Mouse (Mus musculus) layer of hippocampus, adult 2 months (tissue): ENCODE data around the gene Lbp. TPM values are rescaled to one million over a fixed set of nuclear protein-coding genes. Genes with fewer than 3 reads are reported as not detected.

Experiments used
- DNase-seq, 2 experiments: peaks; one replicate each; pipeline ENCODE4 v3.0.0; 2022; ENCODE audit warnings: low spot score in 2 of 2
- H3K27ac ChIP-seq: fragments of 200-600 bp; 2 replicates; pipeline ENCODE4 v1.8.1; 2022
- H3K4me3 ChIP-seq: fragments of 200-600 bp; 2 replicates; pipeline ENCODE4 v1.8.1; 2022; ENCODE audit warnings: mild to moderate bottlenecking
- CTCF ChIP-seq: fragments of 200-600 bp; conservative IDR thresholded peaks from 2 replicates; pipeline ENCODE4 v1.8.1; 2022; ENCODE audit warnings: antibody characterized with exemption, mild to moderate bottlenecking, moderate library complexity
- long read RNA-seq, 2 experiments: library from polyadenylated mRNA; stranded (forward); transcript quantifications; one replicate each; pipeline ENCODE4 v2.0.0; 2021; ENCODE audit warnings: borderline mapping rate in 2 of 2
- total RNA-seq, 2 experiments: library from RNA; stranded (reverse); gene quantifications; 2 replicates each; pipeline ENCODE4 v1.2.3; 2021

The Lbp gene
- 1 to 10 TPM; 1.4 to 1.8 TPM for total RNA-seq
- long read RNA-seq, experiment 1 = 0 reads
- long read RNA-seq, experiment 2 = 0 reads

DNA sequence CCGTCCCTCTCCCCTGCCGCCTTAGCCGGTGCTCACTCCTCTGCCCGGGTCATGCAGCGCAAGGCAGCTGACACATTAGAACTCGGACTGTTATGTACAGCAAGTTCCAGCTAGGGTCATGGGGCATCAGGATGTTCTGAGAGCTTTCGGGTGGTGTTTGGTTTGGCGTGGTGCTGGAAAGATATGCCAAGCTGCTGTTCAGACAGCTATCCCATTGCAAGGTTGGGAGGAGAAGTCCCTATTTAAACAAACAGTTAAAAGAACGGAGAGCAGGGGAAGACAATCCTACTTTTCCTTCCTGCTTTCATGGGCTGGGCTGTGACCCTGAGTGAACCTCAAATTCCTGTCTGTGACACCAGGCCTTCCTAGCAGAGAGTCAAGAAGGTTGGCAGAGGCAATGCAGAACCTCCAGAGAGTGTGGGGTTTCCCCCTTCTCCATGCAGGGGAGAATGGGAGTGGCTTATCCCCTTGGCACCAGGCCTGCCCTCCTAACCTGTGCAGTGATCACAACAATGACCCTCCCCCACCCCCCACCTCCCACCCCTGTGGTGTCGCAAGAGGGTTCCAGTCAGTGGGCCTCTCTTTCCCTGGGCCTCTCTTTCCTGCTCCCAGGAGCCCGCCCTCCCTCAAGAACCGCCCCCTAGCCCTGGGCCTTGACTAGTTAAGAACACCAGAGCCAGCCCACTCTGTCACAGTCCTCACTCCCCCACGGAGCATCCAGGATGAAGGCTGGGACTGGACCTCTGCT lies at the start of gene Lbp:
Gene Lbp, plus strand, starts transcription at position 546 of the 748 bp plus-strand sequence.
- no peak within 1 kb of the TSS for H3K27ac ChIP-seq
- TF ChIP-seq CTCF = no peak
- no peak within 1 kb of the TSS for H3K4me3 ChIP-seq
- no peak for DNase-seq

DNA sequence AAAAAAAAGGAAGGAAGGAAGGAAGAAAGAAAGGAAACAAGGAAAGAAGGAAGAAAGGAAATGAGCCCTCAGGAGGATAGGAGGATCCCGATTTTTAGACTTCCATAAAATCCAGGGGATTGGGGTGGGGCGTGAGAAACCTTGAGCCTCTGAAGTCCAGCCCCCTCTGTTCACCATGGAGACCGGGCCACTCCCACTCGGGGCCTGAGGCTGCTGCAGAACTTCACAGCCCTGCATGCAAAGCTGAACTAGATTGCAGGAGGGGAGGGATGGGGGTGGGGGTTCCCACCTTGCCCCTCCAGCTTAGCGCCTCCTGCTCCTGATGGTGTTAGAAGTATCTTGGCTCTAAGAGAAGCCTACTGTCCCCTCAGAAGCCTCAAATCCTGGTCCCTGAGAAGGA lies 49.4 kb upstream of the Lbp start:
- TF ChIP-seq CTCF = no peak
- no peak for DNase-seq
- no peak overlapping the region for H3K27ac ChIP-seq
- no peak overlapping the region for H3K4me3 ChIP-seq

DNA sequence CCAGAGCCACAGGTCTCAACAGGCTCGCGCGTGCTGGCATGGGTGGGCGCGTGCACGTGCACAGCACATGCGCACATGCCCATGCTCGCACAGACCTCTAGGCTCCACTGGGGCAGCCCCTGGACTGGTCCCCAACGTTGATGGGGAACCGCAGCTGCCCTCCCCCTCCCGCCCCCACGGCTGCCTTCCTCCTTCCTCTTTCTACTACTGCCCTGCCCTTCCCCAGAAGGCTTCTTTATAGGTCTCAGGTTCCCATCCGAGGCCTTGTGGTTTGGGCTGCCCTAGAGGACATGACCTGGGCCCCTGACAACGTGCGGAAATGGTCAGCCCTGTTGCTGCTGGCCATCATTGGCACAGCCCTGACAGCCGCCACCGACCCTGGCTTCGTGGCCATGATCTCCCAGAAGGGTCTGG lies 48.3 kb upstream of the Lbp start, which contains the start of gene Bpi:
Gene Bpi, plus strand, starts transcription at position 90 of the 414 bp plus-strand sequence.
- Histone ChIP-seq H3K4me3 (no peak within 1 kb of the TSS), H3K27ac (no peak within 1 kb of the TSS)
- no peak for DNase-seq
- no peak for TF ChIP-seq CTCF

DNA sequence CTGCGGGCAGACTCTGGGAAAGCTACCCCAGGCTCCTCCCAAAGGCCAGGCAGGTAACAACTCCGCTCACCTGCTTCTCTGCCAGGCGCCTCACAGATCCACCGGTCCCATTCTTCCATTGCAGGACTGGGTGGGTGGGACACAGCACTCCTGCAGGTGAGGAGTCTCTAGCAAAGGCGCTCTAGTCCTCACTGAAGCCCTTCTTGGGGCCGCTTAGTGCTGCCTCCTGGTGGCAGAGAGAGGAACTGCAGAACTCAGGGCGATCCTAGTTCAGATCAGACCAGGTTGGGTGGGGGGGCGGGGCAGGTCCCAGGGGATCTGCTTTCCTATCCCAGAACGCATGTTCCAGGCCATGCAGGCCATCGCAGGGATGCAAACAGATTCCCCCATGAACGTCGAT lies 47.5 kb upstream of the Lbp start:
- Histone ChIP-seq H3K4me3 (no peak overlapping the region), H3K27ac (no peak overlapping the region)
- TF ChIP-seq CTCF = peak; percentile 81
- DNase-seq = peak; percentile 16 to 67

DNA sequence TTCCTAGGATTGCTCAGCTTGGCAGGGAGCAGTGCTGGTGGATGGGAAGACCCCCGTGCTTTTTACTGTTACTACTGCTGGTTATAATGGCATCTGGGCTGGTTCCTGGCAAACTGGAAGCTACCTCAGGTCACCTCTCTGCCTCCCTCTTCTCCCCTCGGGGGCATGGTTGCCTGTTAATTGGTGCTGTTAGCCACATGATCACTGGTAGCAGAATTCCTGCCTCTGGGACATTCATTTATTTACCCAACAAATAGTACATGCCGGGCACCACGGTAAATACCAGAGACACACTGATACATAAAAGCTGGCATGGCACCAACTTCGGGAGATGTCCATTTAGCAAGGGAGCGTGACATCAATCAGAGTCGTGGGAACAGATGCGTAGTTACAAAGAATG lies 46.8 kb upstream of the Lbp start:
- no peak for TF ChIP-seq CTCF
- no peak overlapping the region for H3K4me3 ChIP-seq
- H3K27ac ChIP-seq = no peak overlapping the region
- DNase-seq = no peak

DNA sequence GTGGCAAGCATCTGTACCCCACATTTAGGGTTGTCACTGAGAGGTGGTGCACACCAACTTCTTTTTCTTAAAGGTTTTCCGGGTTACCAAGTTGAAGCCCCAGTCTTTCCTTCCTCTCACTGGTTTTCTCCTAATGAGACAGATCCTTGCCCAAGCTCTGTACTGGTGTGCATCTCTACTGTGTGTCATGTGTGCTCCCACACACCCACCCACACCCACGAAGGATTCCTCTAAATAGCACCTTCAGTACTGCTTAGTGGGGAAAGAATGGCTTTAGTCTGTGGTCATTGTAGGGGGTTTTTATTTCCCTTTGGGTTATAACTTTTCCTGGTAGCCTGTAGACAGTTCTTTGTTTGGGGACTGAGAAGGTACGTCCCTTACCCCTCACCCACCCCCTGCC lies 41.4 kb upstream of the Lbp start:
- Histone ChIP-seq H3K4me3 (no peak overlapping the region), H3K27ac (no peak overlapping the region)
- no peak for DNase-seq
- no peak for TF ChIP-seq CTCF

DNA sequence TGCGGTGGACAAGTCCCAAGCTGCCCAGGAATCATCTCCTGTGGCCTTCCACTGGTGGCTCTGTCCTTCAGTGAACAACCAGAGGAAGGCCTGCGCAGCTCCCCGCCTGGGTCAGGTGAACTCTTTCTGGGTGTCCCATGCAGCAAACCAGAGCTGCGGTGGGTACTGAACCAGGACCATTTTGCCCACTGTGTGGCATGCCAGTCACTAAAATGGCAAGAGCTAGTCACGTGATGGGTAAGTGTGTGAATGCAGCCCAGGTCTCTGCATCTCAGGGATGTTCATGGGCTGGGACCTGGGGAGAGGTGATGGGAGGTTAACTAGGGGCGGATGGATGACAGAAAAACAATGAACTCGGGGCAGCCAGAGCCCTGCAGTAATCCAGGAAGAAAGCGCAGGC lies 36.3 kb upstream of the Lbp start:
- H3K27ac ChIP-seq = no peak overlapping the region
- no peak for TF ChIP-seq CTCF
- no peak overlapping the region for H3K4me3 ChIP-seq
- DNase-seq = no peak

DNA sequence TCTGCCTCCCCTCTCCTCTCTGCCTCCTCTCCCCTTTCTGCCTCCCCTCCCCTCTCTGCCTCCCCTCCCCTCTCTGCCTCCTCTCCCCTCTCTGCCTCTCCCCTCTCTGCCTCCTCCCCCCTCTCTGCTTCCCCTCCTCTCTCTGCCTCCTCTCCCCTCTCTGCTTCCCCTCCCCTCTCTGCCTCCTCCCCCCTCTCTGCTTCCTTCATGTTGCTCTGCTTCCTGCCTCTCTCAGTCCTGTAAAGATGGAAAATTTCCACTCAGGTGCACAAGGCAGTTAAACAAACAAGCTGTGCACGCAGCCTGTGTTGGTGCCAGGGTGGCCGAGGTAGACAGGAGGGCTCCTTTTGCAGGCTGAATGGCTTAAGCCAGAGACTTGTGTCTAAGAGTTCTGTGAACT lies 32.6 kb upstream of the Lbp start:
- no peak for TF ChIP-seq CTCF
- Histone ChIP-seq H3K4me3 (no peak overlapping the region), H3K27ac (no peak overlapping the region)
- DNase-seq = no peak

DNA sequence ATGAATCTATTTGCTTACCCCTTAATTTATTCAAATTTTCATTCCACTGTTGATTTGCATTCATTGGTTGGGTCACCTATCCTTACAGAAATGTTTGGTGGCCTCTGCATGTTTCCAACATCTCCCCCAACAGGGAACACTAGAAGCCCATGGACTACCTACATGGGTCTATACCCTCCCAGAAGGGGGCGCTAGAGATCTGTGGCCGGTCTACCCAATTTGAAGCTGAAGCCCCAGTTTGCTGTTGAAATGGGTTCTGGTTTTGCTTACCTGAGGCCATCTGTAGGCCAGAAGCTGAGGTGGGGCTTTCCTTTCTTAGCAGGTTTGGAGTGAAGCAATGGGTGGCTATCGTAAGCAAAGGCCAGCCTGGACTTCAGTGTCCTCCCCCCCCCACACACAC lies 30.9 kb upstream of the Lbp start:
- H3K4me3 ChIP-seq = no peak overlapping the region
- DNase-seq = no peak
- H3K27ac ChIP-seq = no peak overlapping the region
- TF ChIP-seq CTCF = peak; percentile 55

DNA sequence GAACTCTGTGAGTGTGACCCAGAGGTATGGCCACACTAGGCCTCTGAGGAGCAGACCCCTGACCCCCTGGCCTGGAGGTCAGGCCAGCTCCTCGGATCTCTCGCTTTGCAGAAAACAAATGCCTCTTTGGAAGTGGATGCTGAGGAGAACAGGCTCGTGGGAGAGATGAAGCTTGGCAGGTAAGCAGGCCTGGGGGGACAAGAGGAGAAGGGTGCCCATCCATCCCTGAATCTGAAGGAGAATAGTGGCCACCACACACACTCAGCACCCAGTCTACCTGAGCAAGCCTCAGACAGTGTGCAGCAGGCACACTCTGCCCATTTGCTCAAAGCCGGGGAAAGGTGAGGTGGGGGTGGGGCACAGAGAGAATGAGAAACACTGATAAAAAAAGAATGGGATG lies 30.5 kb upstream of the Lbp start:
- TF ChIP-seq CTCF = no peak
- H3K4me3 ChIP-seq = no peak overlapping the region
- no peak for DNase-seq

DNA sequence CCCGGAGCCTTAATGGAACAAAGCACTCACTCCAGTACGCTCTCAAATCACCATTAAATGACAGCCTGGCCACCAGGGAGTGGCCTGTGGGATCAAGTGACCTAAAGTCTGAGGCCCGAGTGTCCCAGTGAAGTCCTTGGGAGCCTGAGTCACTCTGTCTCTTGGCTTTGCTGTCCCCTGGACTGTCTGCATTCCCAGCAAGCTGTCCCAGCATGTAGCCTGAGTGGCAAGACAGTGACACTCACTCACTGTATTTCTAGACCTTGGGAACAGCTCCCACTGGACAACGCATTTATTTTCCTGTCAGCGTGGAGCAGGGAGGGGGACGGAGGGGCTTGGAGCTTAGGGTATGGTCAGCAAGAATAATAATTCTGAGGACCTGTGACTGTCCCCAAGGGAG lies 29.8 kb upstream of the Lbp start:
- TF ChIP-seq CTCF = no peak
- H3K4me3 ChIP-seq = no peak overlapping the region
- DNase-seq = no peak
- no peak overlapping the region for H3K27ac ChIP-seq

More for the DNA sequence above, 30.5 kb upstream of the Lbp start:
- H3K27ac ChIP-seq = no peak overlapping the region

DNA sequence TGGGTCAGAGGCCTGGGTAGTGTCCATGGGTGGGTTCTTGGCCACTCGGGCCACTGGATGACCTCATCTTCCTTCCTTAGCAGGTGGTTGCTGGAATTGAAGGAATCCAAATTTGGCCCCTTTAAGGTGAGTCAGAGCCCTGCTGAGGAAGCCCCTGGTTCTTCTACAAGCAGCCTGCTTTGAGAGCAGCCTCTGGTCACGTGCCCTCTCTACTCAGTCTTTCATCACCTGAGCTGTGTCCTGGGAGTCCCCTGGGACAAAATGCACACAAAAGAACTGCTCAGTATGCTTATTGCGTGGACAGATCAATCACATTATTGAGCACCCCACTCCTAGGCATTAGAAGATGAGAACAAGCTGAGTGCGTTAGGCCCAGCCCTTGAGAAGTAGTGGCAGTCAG lies 29.4 kb upstream of the Lbp start:
- Histone ChIP-seq H3K4me3 (no peak overlapping the region), H3K27ac (no peak overlapping the region)
- no peak for TF ChIP-seq CTCF
- no peak for DNase-seq

DNA sequence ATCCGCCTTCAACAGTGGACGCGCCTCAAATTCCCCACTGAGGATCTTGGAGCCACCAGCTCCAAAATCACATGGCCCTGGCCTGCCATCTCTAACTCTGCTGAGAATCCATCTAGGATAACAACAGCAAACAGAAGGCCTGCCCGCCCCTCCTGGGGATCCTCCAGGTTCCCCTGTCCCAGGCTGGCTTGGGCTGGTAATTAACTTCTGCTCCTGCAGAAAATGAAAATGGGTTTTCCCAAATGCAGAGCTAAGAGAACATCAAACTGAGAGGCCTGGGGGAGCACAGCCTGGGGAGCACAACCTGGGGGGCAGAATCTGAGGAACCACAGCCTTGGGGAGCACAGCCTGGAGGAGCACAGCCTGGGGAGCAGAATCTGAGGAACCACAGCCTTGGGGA lies 26.6 kb upstream of the Lbp start:
- H3K27ac ChIP-seq = no peak overlapping the region
- no peak for TF ChIP-seq CTCF
- DNase-seq = no peak
- no peak overlapping the region for H3K4me3 ChIP-seq

DNA sequence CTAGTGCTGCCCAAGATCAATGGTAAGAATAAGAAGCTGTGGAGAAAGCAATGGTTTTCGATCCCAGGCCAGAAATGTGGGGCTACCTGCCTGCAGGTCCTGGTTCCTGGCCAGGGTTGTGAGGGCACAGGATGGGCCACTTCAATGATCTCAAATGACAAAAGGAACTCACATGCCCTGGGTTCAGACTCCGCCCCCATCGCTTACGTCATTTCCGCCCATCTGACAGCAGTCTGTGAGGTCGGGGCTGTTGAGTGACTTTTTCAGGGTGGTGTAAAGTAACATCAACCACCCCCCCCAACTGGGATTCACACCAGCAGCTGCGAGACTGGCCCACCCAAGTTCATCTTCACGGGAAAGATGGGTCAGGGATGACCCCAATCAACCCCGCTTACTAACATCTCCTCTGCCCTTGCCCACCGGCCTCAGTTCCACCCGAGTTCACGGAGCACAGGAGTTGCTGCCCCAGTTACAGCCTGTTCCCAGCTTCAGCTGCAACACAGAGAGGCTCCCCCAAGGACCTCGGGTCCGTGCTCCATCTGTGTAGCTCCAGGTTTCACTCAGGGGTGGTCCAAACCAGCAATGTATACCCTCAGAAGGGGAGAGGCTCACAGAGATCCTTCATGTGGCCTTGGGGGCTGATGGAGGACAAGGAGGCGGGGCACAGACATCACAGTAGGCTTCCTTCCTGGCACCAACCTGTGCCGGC lies 24.6 kb upstream of the Lbp start:
- no peak for DNase-seq
- no peak for TF ChIP-seq CTCF
- H3K27ac ChIP-seq = no peak overlapping the region
- H3K4me3 ChIP-seq = no peak overlapping the region
